Mouse (Mus musculus) heart, postnatal 14 days (tissue): Measurements from ENCODE around the gene Dnah11. TPM values are rescaled to one million over a fixed set of nuclear protein-coding genes. Genes with fewer than 3 reads are reported as not detected.
A peak's percentile ranks its signal among the peaks of the same experiment; 100 is the strongest.

Experiments used
- DNase-seq, 2 experiments: peaks; one replicate each; pipeline ENCODE4 v3.0.0; 2021 to 2022
- intact Hi-C: fragments of 180-260 bp; cut with DNase I; formaldehyde crosslinking; loops from one replicate; pipeline ENCODE4 v1.15.1; 2025
- long read RNA-seq, 2 experiments: library from polyadenylated mRNA; stranded (forward); transcript quantifications; one replicate each; pipeline ENCODE4 v2.0.0; 2021
- total RNA-seq, 2 experiments: library from RNA; stranded (reverse); gene quantifications; 2 replicates each; pipeline ENCODE4 v1.2.3; 2021

Gene Dnah11
- under 1 TPM in 1 of 2 experiments, not detected in 1; 0.07 TPM for total RNA-seq
- long read RNA-seq, experiment 1 = 0 reads
- long read RNA-seq, experiment 2 = 0 reads

GRCm38 (mm10) chr12:118198386-118199093, at the start of gene Dnah11:
Gene Dnah11 (minus strand): TSS chr12:118199043.
- DNase-seq = peak; percentile 68 to 73
- intact Hi-C loops = no loop called here

- no peak for DNase-seq
- intact Hi-C loops = no loop called here
Observed at GRCm38 (mm10) chr12:118221182-118221581, 22.3 kb upstream of the Dnah11 start.

GRCm38 (mm10) chr12:118220062-118220461, 21.2 kb upstream of the Dnah11 start:
- intact Hi-C loops = no loop called here
- DNase-seq = no peak

- intact Hi-C loops = no loop called here
- no peak for DNase-seq
Observed at GRCm38 (mm10) chr12:118212163-118212562, 13.3 kb upstream of the Dnah11 start.

GRCm38 (mm10) chr12:118196583-118196982, 2.3 kb downstream of the Dnah11 start:
- no peak for DNase-seq
- intact Hi-C loops = no loop called here

GRCm38 (mm10) chr12:118189535-118189934, 9.3 kb downstream of the Dnah11 start:
- DNase-seq = no peak
- intact Hi-C loops = no loop called here

GRCm38 (mm10) chr12:118187663-118188062, 11.2 kb downstream of the Dnah11 start:
- DNase-seq = no peak
- intact Hi-C loops = no loop called here

- intact Hi-C loops = no loop called here
- no peak for DNase-seq
Observed at GRCm38 (mm10) chr12:118186881-118187489, 11.9 kb downstream of the Dnah11 start.

- intact Hi-C loops = no loop called here
- DNase-seq = no peak
Observed at GRCm38 (mm10) chr12:118186120-118186880, 12.5 kb downstream of the Dnah11 start.

GRCm38 (mm10) chr12:118184731-118185130, 14.1 kb downstream of the Dnah11 start:
- intact Hi-C loops = no loop called here
- DNase-seq = no peak

- no peak for DNase-seq
- intact Hi-C loops = no loop called here
Observed at GRCm38 (mm10) chr12:118177756-118178155, 21.1 kb downstream of the Dnah11 start.

GRCm38 (mm10) chr12:118164785-118165184, 34.1 kb downstream of the Dnah11 start:
- no peak for DNase-seq

GRCm38 (mm10) chr12:118156986-118157385, 41.9 kb downstream of the Dnah11 start:
- intact Hi-C loops = no loop called here

More at GRCm38 (mm10) chr12:118164785-118165184, 34.1 kb downstream of the Dnah11 start:
- intact Hi-C loops = no loop called here

GRCm38 (mm10) chr12:118147521-118148033, 51.3 kb downstream of the Dnah11 start:
- intact Hi-C loops = no loop called here
- no peak for DNase-seq

More at GRCm38 (mm10) chr12:118156986-118157385, 41.9 kb downstream of the Dnah11 start:
- no peak for DNase-seq

GRCm38 (mm10) chr12:118128116-118128515, 70.7 kb downstream of the Dnah11 start:
- intact Hi-C loops = no loop called here
- DNase-seq = no peak

GRCm38 (mm10) chr12:118119668-118120067, 79.2 kb downstream of the Dnah11 start:
- intact Hi-C loops = no loop called here
- no peak for DNase-seq

GRCm38 (mm10) chr12:118112599-118112998, 86.2 kb downstream of the Dnah11 start:
- intact Hi-C loops = no loop called here
- DNase-seq = peak; percentile 5 to 17

- intact Hi-C loops = no loop called here
- DNase-seq = no peak
Observed at GRCm38 (mm10) chr12:118111896-118112295, 86.9 kb downstream of the Dnah11 start.

GRCm38 (mm10) chr12:118107719-118108118, 91.1 kb downstream of the Dnah11 start:
- intact Hi-C loops = no loop called here
- DNase-seq = no peak

GRCm38 (mm10) chr12:118104520-118104919, 94.3 kb downstream of the Dnah11 start:
- intact Hi-C loops = no loop called here

GRCm38 (mm10) chr12:118099694-118100093, 99.1 kb downstream of the Dnah11 start:
- DNase-seq = no peak
- intact Hi-C loops = no loop called here

More at GRCm38 (mm10) chr12:118104520-118104919, 94.3 kb downstream of the Dnah11 start:
- DNase-seq = no peak
